Mouse (Mus musculus) liver, adult 2 months (tissue): ENCODE measurements around the gene Il2rb.

ENCODE experiments used
- CTCF ChIP-seq: fragments of 200-500 bp; IDR thresholded peaks from 2 replicates; pipeline ENCODE4 v1.5.1; 2011; ENCODE audit warnings: low read depth, low read length, control low read depth
- POLR2A ChIP-seq: fragments of 200-500 bp; IDR thresholded peaks from 2 replicates; pipeline ENCODE4 v1.6.1; 2011; ENCODE audit warnings: low read length, control low read depth; ENCODE audit not compliant: insufficient read depth; ENCODE audit errors: extremely low read depth

DNA sequence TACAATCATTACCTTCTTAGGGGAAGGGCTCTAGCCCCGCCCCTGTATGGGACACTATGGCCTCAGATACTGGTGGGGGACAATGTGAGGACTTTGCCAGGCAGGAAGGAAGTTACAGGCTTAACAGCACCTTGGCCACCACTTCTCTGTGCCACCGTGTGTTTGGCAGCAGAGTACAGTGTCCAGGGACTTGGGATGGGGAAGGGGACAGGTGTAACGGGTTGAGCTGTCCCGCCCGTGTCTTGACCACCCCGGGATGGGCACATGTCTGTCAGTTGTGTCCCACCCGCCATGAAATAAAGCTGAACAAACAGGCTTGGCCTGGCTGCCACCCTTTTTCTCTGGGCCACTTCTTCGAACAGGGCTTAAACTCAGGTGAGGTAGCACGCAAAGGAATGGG, 56.1 kb downstream of the Il2rb start:
- TF ChIP-seq CTCF, result no peak
- no peak for TF ChIP-seq POLR2A
